Mouse (Mus musculus): Measurements from ENCODE around the gene Cdh13.

DNA sequence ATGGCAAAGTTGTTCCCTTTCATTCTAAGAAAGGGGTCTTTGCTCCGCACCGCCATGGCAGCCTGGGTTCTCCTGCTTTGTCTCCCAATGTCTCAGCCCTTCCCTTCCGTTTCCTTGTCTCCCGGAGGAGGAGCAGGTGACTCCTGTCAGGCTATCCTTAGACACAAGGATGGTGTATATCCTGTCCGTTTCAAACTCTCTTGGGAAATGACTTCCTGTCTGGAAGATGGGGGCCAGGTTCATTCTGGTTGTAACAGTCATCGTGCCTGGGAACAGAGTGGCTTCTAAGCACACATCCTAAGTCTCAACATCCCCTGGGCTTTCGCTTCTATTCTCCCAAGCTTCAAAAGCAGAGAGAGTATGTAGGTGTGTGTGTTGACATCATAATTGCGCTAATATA, 571.1 kb downstream of the Cdh13 start:
- TF ChIP-seq CTCF (IDR thresholded peaks at IDR 0.05; ENCODE audit: insufficient read depth, low read length): no peak
- TF ChIP-seq POLR2A (IDR thresholded peaks at IDR 0.05; ENCODE audit: borderline replicate concordance, extremely low read depth, low read depth, low read length): no peak
